Mouse (Mus musculus): ENCODE measurements at regions not wholly inside any gene's neighbourhood (a gene's known extent, or its start where the extent isn't known, plus 50 kb on each side); places are given as distances from the start of the nearest gene placed in this dataset.

DNA sequence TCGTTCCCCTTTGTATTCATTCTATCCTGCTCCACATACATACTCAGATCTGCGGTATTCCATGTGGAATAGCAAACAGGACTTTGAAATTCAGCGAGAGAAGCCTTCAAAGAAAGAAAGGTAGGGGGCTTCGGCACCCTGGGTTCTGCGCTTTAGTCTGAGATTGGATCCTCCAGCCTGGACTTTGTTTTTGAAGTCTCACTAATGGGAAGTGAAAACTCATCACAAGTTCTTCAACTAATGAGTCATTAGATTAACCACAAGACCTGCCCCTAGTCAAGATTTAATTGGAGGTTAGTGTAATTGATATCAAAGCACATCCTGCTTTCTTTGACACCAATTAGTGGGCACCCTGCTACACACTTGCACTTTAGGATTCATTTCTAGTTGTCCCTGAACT is 492.5 kb upstream of the Zfp960 start:
- H3K4me1 ChIP-seq (replicated peaks) = no peaks in the 10 kb centered on the region
- ATAC-seq (replicated peaks; ENCODE audit: insufficient number of reproducible peaks, insufficient read depth, low FRiP score, low read depth) = no peak
- H3K27me3 ChIP-seq = no peaks in the 10 kb centered on the region
- no peaks in the 10 kb centered on the region for H3K9me3 ChIP-seq (replicated peaks)
- no peaks in the 10 kb centered on the region for H3K36me3 ChIP-seq
- H3K27ac ChIP-seq = no peak overlapping the region
- WGBS = 58% methylated on average over 5 of the region's 5 CpGs
- H3K4me3 ChIP-seq = no peak overlapping the region
- H3K4me2 ChIP-seq = no peak overlapping the region
- H3K9ac ChIP-seq = no peak overlapping the region

DNA sequence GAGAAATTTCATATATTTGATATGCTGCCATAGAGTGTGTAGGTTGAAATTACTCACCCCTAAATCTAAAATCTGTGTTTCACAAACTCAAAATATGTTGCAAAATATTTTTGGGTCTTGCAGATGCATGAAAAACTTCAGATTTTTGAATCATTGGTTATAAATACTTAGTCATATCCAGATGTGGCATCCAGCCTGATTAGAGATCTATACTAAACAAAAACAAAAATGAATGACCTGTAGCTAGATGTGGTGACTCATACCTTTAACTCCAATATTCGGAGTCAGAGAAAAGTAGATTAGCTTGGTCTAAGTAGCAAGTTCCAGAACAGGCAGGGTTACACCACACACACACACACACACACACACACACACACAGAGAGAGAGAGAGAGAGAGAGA is 475.1 kb upstream of the Zfp960 start:
- H3K4me2 ChIP-seq = no peak overlapping the region
- 54% methylated on average over 1 of the region's 1 CpGs for WGBS
- no peaks in the 10 kb centered on the region for H3K27me3 ChIP-seq
- ATAC-seq (replicated peaks; ENCODE audit: insufficient number of reproducible peaks, insufficient read depth, low FRiP score, low read depth) = no peak
- H3K27ac ChIP-seq = no peak overlapping the region
- no peak overlapping the region for H3K9ac ChIP-seq
- H3K9me3 ChIP-seq (replicated peaks) = no peaks in the 10 kb centered on the region
- H3K4me3 ChIP-seq = no peak overlapping the region
- H3K4me1 ChIP-seq (replicated peaks) = no peaks in the 10 kb centered on the region
- no peaks in the 10 kb centered on the region for H3K36me3 ChIP-seq

DNA sequence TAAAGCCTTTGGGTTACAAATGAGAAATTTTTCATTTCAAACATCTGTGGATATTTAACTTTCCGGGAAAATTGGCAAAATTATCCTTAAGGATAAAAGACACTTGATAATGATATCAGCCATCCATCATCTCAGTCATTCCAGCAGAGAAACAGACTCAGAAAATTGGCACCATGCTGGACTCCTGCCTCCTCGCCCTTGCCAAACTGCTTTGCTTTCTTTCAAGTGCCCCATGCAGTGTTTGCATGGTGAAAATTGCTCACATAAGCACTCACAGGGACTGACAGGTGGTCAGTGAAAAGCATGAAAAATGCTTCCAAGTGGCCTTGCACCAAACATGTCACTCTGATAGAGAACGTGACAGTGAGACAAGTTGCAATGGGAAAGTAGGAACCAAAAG is 464.2 kb upstream of the Zfp960 start:
- ATAC-seq (replicated peaks; ENCODE audit: insufficient number of reproducible peaks, insufficient read depth, low FRiP score, low read depth) = no peak
- Histone ChIP-seq H3K4me2 (no peak overlapping the region), H3K4me3 (no peak overlapping the region), H3K9ac (no peak overlapping the region), H3K9me3 (replicated peaks) (no peaks in the 10 kb centered on the region), H3K27ac (no peak overlapping the region), H3K36me3 (no peaks in the 10 kb centered on the region), H3K4me1 (replicated peaks) (no peaks in the 10 kb centered on the region), H3K27me3 (no peaks in the 10 kb centered on the region)
- WGBS = 41% methylated on average over 3 of the region's 3 CpGs

DNA sequence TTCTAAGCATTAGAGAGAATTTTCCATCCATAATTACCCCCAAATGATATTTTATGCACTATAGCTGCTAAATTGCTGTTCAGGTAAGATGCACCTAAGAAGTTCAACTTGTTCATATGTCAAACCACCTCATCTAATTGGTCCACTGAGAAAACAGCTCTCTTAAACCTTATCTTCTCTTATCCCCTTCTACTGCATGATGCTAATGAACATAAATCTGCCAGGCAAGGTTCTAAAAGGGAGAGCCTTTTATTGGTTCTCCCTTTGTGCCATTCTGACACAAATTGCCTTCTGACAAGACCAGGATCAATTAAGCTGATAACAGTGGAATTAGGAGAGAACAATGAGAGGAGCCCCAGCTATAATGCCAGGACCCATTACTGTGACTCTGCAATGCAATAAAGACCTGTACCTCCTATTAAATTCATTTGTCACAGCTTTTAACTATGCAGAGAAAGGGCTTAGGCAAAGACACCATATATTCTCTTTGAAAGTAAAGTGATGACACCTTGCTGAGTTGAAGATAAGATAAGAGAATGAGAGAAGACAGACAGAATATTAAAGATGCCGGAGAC is 451.4 kb upstream of the Zfp960 start:
- H3K4me2 ChIP-seq = no peak overlapping the region
- no peaks in the 10 kb centered on the region for H3K4me1 ChIP-seq (replicated peaks)
- no peak for ATAC-seq (replicated peaks; ENCODE audit: insufficient number of reproducible peaks, insufficient read depth, low FRiP score, low read depth)
- no peaks in the 10 kb centered on the region for H3K27me3 ChIP-seq
- no peaks in the 10 kb centered on the region for H3K9me3 ChIP-seq (replicated peaks)
- H3K27ac ChIP-seq = no peak overlapping the region
- H3K4me3 ChIP-seq = no peak overlapping the region
- H3K36me3 ChIP-seq = no peaks in the 10 kb centered on the region
- WGBS = 35% methylated on average over 1 of the region's 1 CpGs
- H3K9ac ChIP-seq = no peak overlapping the region

DNA sequence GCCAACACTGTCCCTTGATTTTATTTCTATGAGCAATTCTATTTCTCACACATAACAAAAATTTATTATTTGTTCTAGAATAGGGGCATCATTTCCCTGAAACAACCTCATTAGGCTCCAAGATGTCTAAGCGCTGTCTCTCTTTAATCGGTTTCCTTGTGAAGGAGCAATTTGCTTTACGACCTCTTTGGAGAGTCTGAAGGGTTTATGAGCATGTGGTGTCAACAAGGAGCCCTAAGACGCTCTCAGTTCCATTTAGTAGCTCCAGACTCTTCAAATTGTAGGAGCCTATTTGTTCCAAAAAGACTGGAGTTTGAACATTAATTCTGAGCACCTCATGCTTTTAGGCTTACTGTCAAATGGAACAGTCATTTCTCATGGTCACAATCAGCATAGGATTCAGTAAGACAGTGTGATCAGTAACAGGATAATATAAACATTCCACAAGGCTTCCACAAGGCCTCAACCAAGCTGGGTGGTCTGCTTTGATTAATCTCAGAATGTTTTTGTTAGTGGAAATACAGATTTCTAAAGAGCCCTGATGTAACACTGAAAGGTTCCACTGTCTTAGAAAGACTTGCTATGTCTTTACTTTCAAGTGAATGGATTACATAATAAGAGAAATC is 441.9 kb upstream of the Zfp960 start:
- Histone ChIP-seq H3K27me3 (no peaks in the 10 kb centered on the region), H3K27ac (no peak overlapping the region), H3K4me3 (no peak overlapping the region), H3K36me3 (no peaks in the 10 kb centered on the region), H3K4me2 (no peak overlapping the region), H3K9ac (no peak overlapping the region), H3K4me1 (replicated peaks) (no peaks in the 10 kb centered on the region), H3K9me3 (replicated peaks) (no peaks in the 10 kb centered on the region; the same call in 1 of the 2 replicates)
- no peak for ATAC-seq (replicated peaks; ENCODE audit: insufficient number of reproducible peaks, insufficient read depth, low FRiP score, low read depth)
- 65% methylated on average over 4 of the region's 4 CpGs for WGBS

DNA sequence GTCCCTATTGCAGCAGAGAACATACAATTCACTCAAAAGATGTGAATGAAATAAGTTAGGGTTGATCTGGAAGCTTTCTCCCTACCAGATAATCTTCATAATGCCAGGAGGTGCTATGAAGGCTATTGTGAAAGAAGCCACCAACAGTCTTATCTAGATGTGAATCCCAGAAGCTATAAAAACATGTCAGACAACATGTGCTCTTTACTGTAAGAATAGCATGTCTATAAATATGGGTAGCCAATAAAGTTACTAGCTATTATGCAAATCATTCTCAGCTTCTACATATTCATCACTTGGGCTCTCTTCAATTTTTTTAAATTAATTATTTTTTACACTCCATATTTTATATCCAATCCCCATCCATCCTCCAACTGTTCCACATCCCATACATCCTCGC is 434.1 kb upstream of the Zfp960 start:
- Histone ChIP-seq H3K9me3 (replicated peaks) (no peaks in the 10 kb centered on the region), H3K27ac (no peak overlapping the region), H3K4me3 (no peak overlapping the region), H3K9ac (no peak overlapping the region), H3K4me2 (no peak overlapping the region), H3K36me3 (no peaks in the 10 kb centered on the region), H3K27me3 (no peaks in the 10 kb centered on the region), H3K4me1 (replicated peaks) (no peaks in the 10 kb centered on the region)
- 54% methylated on average over 1 of the region's 1 CpGs for WGBS
- ATAC-seq (replicated peaks; ENCODE audit: insufficient number of reproducible peaks, insufficient read depth, low FRiP score, low read depth) = no peak

DNA sequence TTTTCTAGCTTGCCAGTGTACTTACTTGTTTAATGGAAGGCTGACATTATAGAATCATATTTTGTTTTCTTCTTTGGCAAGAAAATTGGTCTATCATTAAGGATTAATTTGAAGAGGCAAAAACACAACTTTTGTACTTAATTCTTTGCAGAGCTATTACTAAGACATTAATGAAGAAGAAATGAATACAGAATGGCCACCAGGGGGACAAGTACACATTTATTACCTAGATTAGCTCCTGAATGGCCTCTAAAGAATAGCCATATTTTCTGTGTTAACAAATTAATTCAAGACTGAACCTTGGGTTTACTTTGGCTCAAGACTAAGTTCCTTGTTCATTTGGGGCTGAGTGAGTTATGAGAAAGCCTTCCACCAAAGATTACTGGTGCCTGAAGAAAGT is 430.5 kb upstream of the Zfp960 start:
- no peaks in the 10 kb centered on the region for H3K36me3 ChIP-seq
- ATAC-seq (replicated peaks; ENCODE audit: insufficient number of reproducible peaks, insufficient read depth, low FRiP score, low read depth) = no peak
- H3K27ac ChIP-seq = no peak overlapping the region
- no peak overlapping the region for H3K4me3 ChIP-seq
- no peaks in the 10 kb centered on the region for H3K27me3 ChIP-seq
- no peak overlapping the region for H3K9ac ChIP-seq
- no peak overlapping the region for H3K4me2 ChIP-seq
- H3K9me3 ChIP-seq (replicated peaks) = no peaks in the 10 kb centered on the region
- H3K4me1 ChIP-seq (replicated peaks) = no peaks in the 10 kb centered on the region

DNA sequence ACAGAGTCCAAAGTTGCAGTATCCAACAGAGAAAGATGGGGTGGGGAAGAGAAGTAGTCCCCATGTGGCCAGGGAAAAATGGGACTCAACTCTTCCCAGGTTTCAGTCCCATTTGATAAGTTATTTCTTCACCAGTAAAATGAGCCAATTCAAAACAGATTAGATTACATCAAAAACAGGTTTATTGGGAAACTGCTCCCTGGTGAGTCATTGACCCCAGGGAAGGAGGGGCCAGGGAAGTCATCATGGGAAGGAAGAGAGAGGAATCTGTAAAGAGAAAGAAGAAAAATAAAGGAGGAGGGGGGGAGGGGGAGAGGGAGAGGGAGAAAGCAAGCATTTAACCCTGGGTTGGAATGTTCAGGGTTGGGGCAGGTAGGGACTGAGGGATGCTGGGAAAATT is 426.4 kb upstream of the Zfp960 start:
- H3K9ac ChIP-seq = no peak overlapping the region
- H3K27ac ChIP-seq = no peak overlapping the region
- H3K4me1 ChIP-seq (replicated peaks) = no peaks in the 10 kb centered on the region
- no peak overlapping the region for H3K4me3 ChIP-seq
- no peak overlapping the region for H3K4me2 ChIP-seq
- H3K9me3 ChIP-seq (replicated peaks) = no peaks in the 10 kb centered on the region
- H3K36me3 ChIP-seq = no peaks in the 10 kb centered on the region
- no peaks in the 10 kb centered on the region for H3K27me3 ChIP-seq
- ATAC-seq (replicated peaks; ENCODE audit: insufficient number of reproducible peaks, insufficient read depth, low FRiP score, low read depth) = no peak

DNA sequence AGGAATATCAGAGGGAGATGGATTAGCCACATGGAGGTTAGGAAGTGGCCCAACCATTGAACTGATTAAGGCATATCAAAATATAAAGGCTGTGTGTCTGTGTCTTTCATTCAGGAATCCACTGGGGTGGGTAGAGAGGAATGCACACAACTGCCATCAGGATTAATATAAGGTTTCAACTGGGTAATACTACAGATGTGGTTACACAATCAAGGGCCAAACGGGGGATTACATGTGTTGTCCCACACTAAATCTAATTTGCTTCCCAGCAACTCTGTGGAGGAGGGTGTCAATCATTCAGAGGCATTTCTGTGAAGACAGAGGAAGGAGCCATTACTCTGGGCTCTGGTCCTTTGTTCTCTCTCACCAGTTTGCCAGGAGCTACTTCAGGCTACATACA is 416.0 kb upstream of the Zfp960 start:
- H3K4me3 ChIP-seq = no peak overlapping the region
- no peak overlapping the region for H3K4me2 ChIP-seq
- H3K27ac ChIP-seq = no peak overlapping the region
- ATAC-seq (replicated peaks; ENCODE audit: insufficient number of reproducible peaks, insufficient read depth, low FRiP score, low read depth) = no peak
- no peaks in the 10 kb centered on the region for H3K27me3 ChIP-seq
- H3K36me3 ChIP-seq = no peaks in the 10 kb centered on the region
- H3K4me1 ChIP-seq (replicated peaks) = no peaks in the 10 kb centered on the region
- H3K9me3 ChIP-seq (replicated peaks) = no peaks in the 10 kb centered on the region
- H3K9ac ChIP-seq = no peak overlapping the region
- 45% methylated on average over 1 of the region's 1 CpGs for WGBS

DNA sequence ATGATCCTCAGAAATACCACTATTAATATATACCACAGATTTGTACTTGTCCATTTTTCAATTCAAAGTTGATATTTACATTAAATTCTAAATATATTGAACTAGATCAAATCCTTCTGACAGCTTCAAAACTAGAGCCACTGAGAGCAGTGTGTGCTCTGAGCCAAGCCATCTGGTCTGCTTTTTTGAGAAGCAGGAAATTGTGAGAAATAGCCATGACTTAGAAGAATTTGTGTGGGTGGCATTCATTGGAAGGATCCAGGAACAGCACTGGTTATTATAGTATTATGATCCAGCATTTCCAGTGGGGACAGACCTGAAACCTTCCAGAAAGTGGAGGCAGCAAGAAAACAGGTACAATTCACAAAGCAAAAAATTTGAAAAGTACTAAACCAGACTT is 398.7 kb upstream of the Zfp960 start:
- H3K9me3 ChIP-seq (replicated peaks) = no peaks in the 10 kb centered on the region
- H3K4me1 ChIP-seq (replicated peaks) = no peaks in the 10 kb centered on the region
- H3K27ac ChIP-seq = no peak overlapping the region
- no peak for ATAC-seq (replicated peaks; ENCODE audit: insufficient number of reproducible peaks, insufficient read depth, low FRiP score, low read depth)
- H3K4me2 ChIP-seq = no peak overlapping the region
- no peak overlapping the region for H3K4me3 ChIP-seq
- no peaks in the 10 kb centered on the region for H3K36me3 ChIP-seq
- no peak overlapping the region for H3K9ac ChIP-seq
- H3K27me3 ChIP-seq = no peaks in the 10 kb centered on the region

DNA sequence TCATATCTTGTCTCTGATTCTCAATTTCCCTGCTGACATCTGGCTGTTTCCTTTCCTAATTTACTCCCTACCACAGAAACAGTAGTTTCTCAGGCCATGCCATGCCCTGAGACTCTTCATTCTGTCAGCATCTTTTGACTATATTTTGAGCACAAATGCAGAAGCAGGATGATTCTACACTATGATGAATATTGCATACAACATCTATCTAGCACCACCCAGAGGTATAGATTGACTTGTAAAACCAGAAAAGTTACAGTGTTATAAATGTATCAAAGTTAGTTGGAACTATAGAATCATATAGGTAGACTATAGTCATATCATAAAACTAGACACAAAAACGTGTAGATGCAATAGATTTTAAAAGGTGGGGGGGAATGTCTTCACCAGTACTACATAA is 396.3 kb upstream of the Zfp960 start:
- Histone ChIP-seq H3K4me2 (no peak overlapping the region), H3K36me3 (no peaks in the 10 kb centered on the region), H3K4me1 (replicated peaks) (no peaks in the 10 kb centered on the region), H3K9ac (no peak overlapping the region), H3K4me3 (no peak overlapping the region), H3K27ac (no peak overlapping the region), H3K9me3 (replicated peaks) (no peaks in the 10 kb centered on the region), H3K27me3 (no peaks in the 10 kb centered on the region)
- no peak for ATAC-seq (replicated peaks; ENCODE audit: insufficient number of reproducible peaks, insufficient read depth, low FRiP score, low read depth)
- 39% methylated on average over 1 of the region's 1 CpGs for WGBS

DNA sequence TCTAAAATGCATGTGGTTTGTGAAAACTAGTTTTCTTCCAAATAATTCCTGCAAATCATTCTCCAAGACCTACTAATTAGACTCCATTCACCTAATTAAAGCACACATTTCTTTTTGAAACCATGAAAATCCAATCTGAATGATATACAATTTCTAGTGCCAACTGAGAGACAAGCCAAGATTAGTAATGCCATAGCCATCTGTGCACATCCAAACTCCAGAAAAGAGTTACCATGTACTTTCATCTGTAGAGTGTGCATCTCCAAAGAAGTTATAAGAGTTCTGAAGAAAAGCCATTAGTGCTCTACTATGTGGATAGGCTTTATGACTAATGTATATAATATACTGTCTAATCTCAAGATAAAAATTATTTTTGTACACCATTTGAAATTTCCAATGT is 359.7 kb upstream of the Zfp960 start:
- Histone ChIP-seq H3K4me1 (replicated peaks) (no peaks in the 10 kb centered on the region), H3K27ac (no peak overlapping the region)

More for the DNA sequence above, 359.7 kb upstream of the Zfp960 start:
- Histone ChIP-seq H3K4me3 (no peak overlapping the region), H3K9ac (no peak overlapping the region), H3K9me3 (replicated peaks) (no peaks in the 10 kb centered on the region), H3K4me2 (no peak overlapping the region), H3K36me3 (no peaks in the 10 kb centered on the region), H3K27me3 (no peaks in the 10 kb centered on the region)
- no peak for ATAC-seq (replicated peaks; ENCODE audit: insufficient number of reproducible peaks, insufficient read depth, low FRiP score, low read depth)
